Mouse (Mus musculus) thymus, adult 2 months (tissue): ENCODE data around the gene Slco4c1. TPM values are rescaled to one million over a fixed set of nuclear protein-coding genes. Genes with fewer than 3 reads are reported as not detected.

Experiments used
- DNase-seq: peaks from one replicate; pipeline ENCODE4 v3.0.0; 2021
- H3K27ac ChIP-seq: fragments of 200-500 bp; 2 replicates; pipeline ENCODE4 v1.5.1; 2012; ENCODE audit warnings: low read length, control low read depth; ENCODE audit not compliant: control insufficient read depth, insufficient read depth
- H3K27me3 ChIP-seq: fragments of 200-500 bp; 2 replicates; pipeline ENCODE4 v1.6.1; 2012; ENCODE audit warnings: mild to moderate bottlenecking, low read length, moderate library complexity, mixed read lengths; ENCODE audit not compliant: control insufficient read depth, insufficient read depth
- H3K36me3 ChIP-seq: fragments of 200-500 bp; 2 replicates; pipeline ENCODE4 v1.6.1; 2012; ENCODE audit warnings: mild to moderate bottlenecking, low read length, moderate library complexity; ENCODE audit not compliant: control insufficient read depth, insufficient read depth
- H3K4me1 ChIP-seq: fragments of 200-500 bp; replicated peaks from 2 replicates; pipeline ENCODE4 v1.6.1; 2012; ENCODE audit warnings: low read length; ENCODE audit not compliant: control insufficient read depth, insufficient read depth
- H3K4me3 ChIP-seq: fragments of 200-500 bp; 2 replicates; pipeline ENCODE4 v1.5.1; 2012; ENCODE audit warnings: mild to moderate bottlenecking, low read length, control low read depth, moderate library complexity; ENCODE audit not compliant: control insufficient read depth, insufficient read depth
- CTCF ChIP-seq: fragments of 200-500 bp; IDR thresholded peaks from 2 replicates; pipeline ENCODE4 v1.5.1; 2012; ENCODE audit warnings: mild to moderate bottlenecking, control low read depth, low read length, moderate library complexity, borderline replicate concordance; ENCODE audit not compliant: control insufficient read depth, poor library complexity, insufficient read depth; ENCODE audit errors: extremely low read depth
- POLR2A ChIP-seq: fragments of 200-500 bp; IDR thresholded peaks from 2 replicates; pipeline ENCODE4 v1.6.1; 2012; ENCODE audit warnings: mild to moderate bottlenecking, low read length, control low read depth, moderate library complexity; ENCODE audit not compliant: control insufficient read depth, poor library complexity, insufficient read depth; ENCODE audit errors: extremely low read depth
- WGBS: fragments of 180-500 bp; shearing (Covaris S2); methylation state at CpG from one replicate; pipeline ENCODE4 v1.1.7; 2018; 5-methylcytosine and 5-hydroxymethylcytosine counted together
- polyA plus RNA-seq: library from polyadenylated mRNA; depleted of rRNA; stranded (reverse); fragments of >200 nt; gene quantifications from 2 replicates; pipeline ENCODE4 v1.2.3, GENCODE M21; 2012

The Slco4c1 gene
- polyA plus RNA-seq, 1 experiment, result 0.07 TPM

DNA sequence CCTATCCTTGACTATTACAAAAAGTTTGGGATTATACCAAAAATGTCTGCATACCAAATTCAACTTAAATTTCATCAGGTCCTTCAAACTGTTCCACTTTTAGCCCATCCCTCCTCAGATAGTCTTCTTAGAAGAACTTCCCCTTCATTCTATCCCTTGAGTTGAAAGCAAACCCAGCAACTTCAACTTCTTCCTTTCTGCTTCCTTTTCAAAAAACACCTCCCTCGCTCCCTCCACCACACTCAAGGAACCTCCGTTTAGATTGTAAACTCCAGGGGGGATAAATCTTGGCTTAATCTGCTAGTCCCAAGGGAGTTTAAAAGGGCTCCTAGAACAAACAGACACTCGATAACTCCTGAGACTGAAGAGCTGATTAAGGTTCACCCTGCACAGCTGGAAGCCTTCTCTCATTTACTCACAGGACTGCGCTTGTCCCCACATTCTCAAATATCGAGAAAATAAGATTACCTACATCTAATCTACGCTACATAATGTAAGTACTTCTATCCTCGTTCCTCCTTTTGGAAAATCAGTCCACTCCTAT lies 1.1 kb downstream of the Slco4c1 start:
- Histone ChIP-seq H3K27ac (no peak overlapping the region), H3K36me3 (no peaks in the 10 kb centered on the region), H3K4me3 (no peak overlapping the region), H3K4me1 (peaks cover 6% of the 10 kb centered on the region), H3K27me3 (no peaks in the 10 kb centered on the region; the same call in 1 of the 2 replicates)
- DNase-seq, result no peak
- 13% methylated on average over 7 of the region's 7 CpGs for WGBS
- no peak for TF ChIP-seq CTCF
- TF ChIP-seq POLR2A, result no peak

- H3K27me3 ChIP-seq, result no peaks in the 10 kb centered on the region; the same call in 1 of the 2 replicates
- H3K4me3 ChIP-seq, result no peak overlapping the region
- H3K27ac ChIP-seq, result no peak overlapping the region
- DNase-seq, result no peak
- H3K4me1 ChIP-seq, result peaks cover 6% of the 10 kb centered on the region
- TF ChIP-seq CTCF, result no peak
- TF ChIP-seq POLR2A, result no peak
- no peaks in the 10 kb centered on the region for H3K36me3 ChIP-seq
- 94% methylated on average over 1 of the region's 1 CpGs for WGBS
Observed at GRCm38 (mm10) chr1:96868722-96869121, 3.2 kb downstream of the Slco4c1 start.

- TF ChIP-seq POLR2A (no peak), CTCF (no peak)
- WGBS, result 95% methylated on average over 4 of the region's 4 CpGs
- H3K4me3 ChIP-seq, result no peak overlapping the region
- DNase-seq, result no peak
- no peaks in the 10 kb centered on the region for H3K27me3 ChIP-seq
- H3K36me3 ChIP-seq, result no peaks in the 10 kb centered on the region
- no peaks in the 10 kb centered on the region for H3K4me1 ChIP-seq
- H3K27ac ChIP-seq, result no peak overlapping the region
Observed at GRCm38 (mm10) chr1:96866002-96866401, 6.0 kb downstream of the Slco4c1 start.

- no peak for TF ChIP-seq POLR2A
- no peak for TF ChIP-seq CTCF
- Histone ChIP-seq H3K36me3 (no peaks in the 10 kb centered on the region), H3K27ac (no peak overlapping the region), H3K4me1 (no peaks in the 10 kb centered on the region), H3K4me3 (no peak overlapping the region), H3K27me3 (no peaks in the 10 kb centered on the region)
- 91% methylated on average over 2 of the region's 2 CpGs for WGBS
- no peak for DNase-seq
Observed at GRCm38 (mm10) chr1:96864120-96864519, 7.9 kb downstream of the Slco4c1 start.

GRCm38 (mm10) chr1:96859995-96860684 lies 11.8 kb downstream of the Slco4c1 start:
- no peaks in the 10 kb centered on the region for H3K4me1 ChIP-seq
- 56% methylated on average over 7 of the region's 7 CpGs for WGBS
- TF ChIP-seq CTCF, result no peak
- TF ChIP-seq POLR2A, result no peak
- H3K27me3 ChIP-seq, result no peaks in the 10 kb centered on the region
- H3K36me3 ChIP-seq, result no peaks in the 10 kb centered on the region
- no peak for DNase-seq
- H3K27ac ChIP-seq, result no peak overlapping the region
- no peak overlapping the region for H3K4me3 ChIP-seq

GRCm38 (mm10) chr1:96853541-96853940 lies 18.4 kb downstream of the Slco4c1 start:
- Histone ChIP-seq H3K4me3 (no peak overlapping the region), H3K4me1 (no peaks in the 10 kb centered on the region), H3K27ac (no peak overlapping the region), H3K27me3 (no peaks in the 10 kb centered on the region), H3K36me3 (no peaks in the 10 kb centered on the region)
- no peak for TF ChIP-seq CTCF
- TF ChIP-seq POLR2A, result no peak
- DNase-seq, result no peak
- WGBS, result 96% methylated on average over 4 of the region's 4 CpGs
